Mouse (Mus musculus) cerebellum, adult 18-20 months (tissue): ENCODE data around the gene Gm5142.

ENCODE experiments used
- DNase-seq, 2 experiments: peaks; one replicate each; pipeline ENCODE4 v3.0.0; 2021

The Gm5142 gene

DNA sequence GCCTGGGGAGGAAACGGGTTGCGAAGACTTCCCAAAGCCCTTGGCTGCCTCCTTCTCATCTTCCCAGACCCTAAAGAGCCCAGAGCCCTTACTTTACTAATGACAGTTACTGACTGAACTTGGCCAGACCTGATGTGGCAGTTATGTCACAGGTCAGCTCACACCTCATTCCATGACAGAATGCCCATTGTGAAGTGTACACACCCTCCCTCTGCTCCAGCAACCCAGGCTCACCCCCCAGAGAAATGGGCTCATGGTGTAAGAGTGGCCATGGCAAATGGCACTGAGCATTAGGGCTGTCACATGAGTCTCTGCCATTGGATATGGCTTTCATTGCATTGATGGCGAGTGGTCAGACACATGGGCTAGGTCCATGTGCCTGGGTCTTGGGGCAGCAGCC, at the start of gene Gm5142:
Gene Gm5142 (minus strand): TSS at position 101 of the 400 bp plus-strand sequence.
- DNase-seq, result no peak

DNA sequence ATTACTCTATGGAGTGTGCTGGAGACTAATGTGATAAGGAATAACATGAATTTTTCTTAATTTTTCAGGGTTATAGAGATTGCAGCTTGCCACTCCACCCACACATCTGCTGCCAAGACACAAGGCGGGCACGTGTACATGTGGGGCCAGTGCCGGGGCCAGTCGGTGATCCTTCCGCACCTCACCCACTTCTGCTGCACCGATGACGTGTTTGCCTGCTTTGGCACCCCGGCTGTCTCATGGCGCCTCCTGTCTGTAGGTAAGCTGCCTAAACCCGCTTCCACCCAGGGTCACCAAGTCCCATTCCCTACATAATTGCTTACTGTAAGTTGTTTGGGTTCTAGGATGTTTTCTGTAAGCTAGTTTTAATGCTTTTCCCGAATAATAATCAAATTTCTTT, 47.7 kb upstream of the Gm5142 start:
- DNase-seq, result no peak

DNA sequence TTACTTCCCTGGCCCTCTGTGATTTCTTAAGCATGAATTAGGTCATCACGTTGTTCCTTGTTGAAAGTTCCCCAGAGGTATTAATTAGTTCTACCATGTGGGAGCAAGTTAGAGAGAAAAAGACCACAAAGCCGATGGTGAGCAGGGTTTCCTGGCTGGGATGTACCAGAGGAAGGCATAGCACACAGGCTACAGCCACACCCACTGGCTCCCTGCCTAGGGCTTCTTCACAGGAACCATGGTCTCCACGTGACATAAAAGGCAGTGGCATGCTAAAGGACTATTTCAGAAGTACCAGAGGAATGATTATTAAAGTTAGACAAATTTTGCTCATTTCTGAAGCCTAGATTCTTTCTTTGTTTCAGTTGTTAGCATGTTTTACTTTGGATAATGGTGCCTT, 40.7 kb upstream of the Gm5142 start:
- DNase-seq, result no peak

DNA sequence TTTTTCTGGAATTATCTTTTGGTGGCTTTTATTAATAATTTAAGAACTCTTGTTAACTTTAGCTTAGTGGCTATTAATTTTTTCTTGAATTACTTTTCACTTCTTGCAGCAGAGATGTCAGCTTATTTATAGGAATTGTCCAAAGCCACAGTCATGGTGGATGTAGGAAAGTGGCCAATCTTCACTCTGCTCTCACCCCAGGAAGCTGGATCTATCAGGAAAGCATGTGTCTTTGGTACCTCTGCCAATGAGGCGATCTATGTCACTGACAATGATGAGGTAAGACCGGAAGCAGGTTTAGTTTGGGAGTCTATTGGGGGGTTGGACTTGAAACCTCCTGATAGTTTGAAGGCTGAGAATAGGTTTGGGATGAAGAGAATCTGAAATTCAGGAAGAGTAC, 31.3 kb upstream of the Gm5142 start:
- peak in 1 of 2 experiments; percentile 37 for DNase-seq

- no peak for DNase-seq
Observed at GRCm38 (mm10) chr14:59209003-59209402, 30.5 kb upstream of the Gm5142 start.

- DNase-seq, result no peak
Observed at GRCm38 (mm10) chr14:59205976-59206583, 27.5 kb upstream of the Gm5142 start.

- DNase-seq, result no peak
Observed at GRCm38 (mm10) chr14:59205461-59205860, 26.9 kb upstream of the Gm5142 start.

- DNase-seq, result no peak
Observed at GRCm38 (mm10) chr14:59201604-59202215, 23.2 kb upstream of the Gm5142 start.

DNA sequence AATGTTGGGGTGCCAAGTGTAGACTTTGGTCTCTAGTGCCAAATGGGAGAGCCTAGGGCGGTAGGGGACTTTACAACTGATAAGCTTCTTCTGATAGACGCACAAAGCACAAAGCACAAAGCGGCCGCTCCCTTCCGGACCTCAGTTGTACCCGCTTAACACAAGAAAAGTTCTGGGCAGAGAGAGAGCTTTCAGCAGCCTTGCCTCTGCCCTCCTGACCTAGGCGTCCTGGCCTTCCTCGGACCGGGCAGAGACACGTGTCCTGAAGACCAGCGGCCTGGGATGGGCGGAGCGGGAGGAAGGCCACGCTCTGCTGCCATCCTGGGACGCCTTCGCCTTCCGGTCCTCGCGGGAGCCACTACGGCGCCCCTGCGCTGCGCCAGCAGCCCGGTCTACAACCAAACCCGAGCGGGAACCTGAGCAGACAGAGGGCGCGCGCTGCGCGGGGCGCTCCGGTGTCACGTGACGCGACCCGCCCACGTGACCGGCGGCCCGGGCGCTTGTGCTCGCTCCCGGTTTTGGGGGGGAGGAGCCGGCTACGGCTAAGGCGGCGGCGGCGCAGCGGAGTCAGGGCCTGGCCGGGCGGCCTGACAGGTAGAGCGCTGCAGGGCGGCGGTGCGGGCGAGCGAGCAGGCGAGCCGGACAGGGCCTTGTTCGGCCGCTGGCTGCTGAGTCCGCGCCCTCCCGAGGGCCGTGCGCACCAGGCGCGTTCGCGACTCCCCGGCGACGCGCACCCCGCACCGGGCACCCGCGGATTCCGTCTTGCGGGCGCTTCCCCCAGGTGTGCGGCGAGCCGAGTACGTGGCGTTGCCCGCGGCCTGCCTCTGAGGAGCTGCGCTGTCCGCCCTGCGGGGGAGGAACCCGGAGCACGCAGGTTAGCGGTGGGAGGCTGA, 22.4 kb upstream of the Gm5142 start, which contains the start of gene Rcbtb1:
Gene Rcbtb1 (plus strand): TSS at position 499 of the 893 bp plus-strand sequence.
- peak; percentile 92 to 97 for DNase-seq

DNA sequence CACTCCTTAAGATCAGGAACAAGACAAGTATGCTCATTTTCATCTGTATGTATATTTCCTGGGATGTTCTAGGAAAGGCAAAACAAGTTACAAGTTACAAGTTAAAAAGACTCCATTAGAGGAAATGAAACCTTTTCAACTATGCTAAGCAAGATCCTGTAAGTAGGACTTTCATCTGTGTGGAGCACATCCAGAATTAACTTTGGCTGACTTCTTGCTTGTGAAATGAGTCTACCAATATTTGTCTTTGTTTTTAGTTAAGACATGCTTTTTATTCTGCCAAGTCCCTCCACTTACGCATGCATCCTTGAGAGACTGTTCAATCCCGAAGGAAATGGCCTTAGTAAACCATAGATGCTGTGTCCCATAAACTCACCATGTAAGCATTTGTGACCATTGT, 7.6 kb upstream of the Gm5142 start:
- no peak for DNase-seq

DNA sequence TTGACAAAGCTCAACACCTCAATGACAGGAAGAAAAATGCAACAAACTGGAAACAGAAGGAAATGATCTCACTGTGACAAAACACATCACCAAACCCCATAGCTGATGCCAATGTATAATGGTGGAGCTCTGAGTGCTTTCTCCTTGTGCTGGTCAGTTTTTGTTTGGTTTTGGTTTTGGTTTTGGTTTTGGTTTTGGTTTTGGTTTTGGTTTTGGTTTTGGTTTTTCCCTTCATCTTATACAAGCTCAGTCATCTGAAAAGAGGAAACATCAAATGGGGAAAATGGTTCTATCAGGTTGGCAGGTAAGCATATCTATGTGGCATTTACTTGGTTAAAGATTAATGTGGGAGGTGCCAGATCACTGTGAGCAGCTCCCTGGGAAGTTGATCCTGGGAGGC, 7.0 kb upstream of the Gm5142 start:
- DNase-seq, result no peak

GRCm38 (mm10) chr14:59182732-59183131, 4.2 kb upstream of the Gm5142 start:
- no peak for DNase-seq

- DNase-seq, result no peak
Observed at GRCm38 (mm10) chr14:59157016-59157698, 21.4 kb downstream of the Gm5142 start.

- peak in 1 of 2 experiments; percentile 1 for DNase-seq
Observed at GRCm38 (mm10) chr14:59155589-59155988, 23.0 kb downstream of the Gm5142 start.

DNA sequence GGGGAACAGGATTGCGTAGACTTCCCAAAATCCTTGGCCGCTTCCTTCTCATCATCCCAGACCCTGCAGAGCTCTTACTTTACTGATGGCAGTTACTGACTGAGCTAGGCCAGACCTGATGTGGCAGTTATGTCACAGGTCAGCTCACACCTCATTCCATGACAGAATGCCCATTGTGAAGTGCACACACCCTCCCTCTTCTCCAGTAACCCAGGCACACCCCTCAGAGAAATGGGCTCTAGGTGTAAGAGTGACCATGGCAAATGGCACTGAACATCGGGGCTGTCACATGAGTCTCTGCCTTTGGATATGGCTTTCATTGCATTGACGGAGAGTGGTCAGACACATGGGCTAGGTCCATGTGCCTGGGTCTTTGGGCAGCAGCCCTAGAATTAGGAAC, 35.8 kb downstream of the Gm5142 start, which contains the start of gene 1700129C05Rik:
Gene 1700129C05Rik (minus strand): TSS at position 101 of the 400 bp plus-strand sequence.
- no peak for DNase-seq

- DNase-seq, result no peak
Observed at GRCm38 (mm10) chr14:59114281-59114680, 64.3 kb downstream of the Gm5142 start.
